Comparison of ENCODE assay signal across 9 mouse cellular contexts in the genomic region with DNA sequence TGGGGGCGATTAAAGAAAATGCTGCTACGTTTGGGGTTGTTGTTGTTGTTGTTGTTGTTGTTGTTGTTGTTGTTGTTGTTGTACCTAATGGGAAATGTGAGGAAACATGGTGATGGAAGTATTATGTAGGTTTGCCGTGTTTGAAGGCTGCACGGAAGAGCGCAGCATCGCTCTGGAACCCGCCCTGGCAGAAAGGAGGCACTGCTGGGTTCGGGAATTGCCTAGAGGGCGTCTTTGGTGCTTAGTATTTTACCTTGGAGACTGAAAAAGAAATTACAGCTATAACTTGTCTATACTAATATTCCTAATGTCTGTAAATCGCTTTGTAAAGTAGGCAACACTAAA. TPM values are rescaled to one million over a fixed set of nuclear protein-coding genes. Genes with fewer than 3 reads are reported as not detected.
DNase-seq lines count a peak whose midpoint lies in the region; ATAC-seq and TF ChIP-seq lines count a peak whose summit lies in the region.
"Had no signal": no experiment of that assay in that cellular context is flagged by ENCODE, and none has a peak within 500 bp of the region (broad histone marks: within the 10 kb centered on the region; RNA-seq: fewer than 3 reads in every experiment).

No protein-coding gene starts in this region.

- no peaks in the 10 kb centered on the region for H3K9me3 ChIP-seq in neural tube, embryonic 11.5 days (ENCODE audit: control insufficient read depth, low read length)
- no peaks in the 10 kb centered on the region for H3K9me3 ChIP-seq in hindbrain, embryonic 16.5 days (ENCODE audit: control insufficient read depth, low read length)
- no peaks in the 10 kb centered on the region for H3K9me3 ChIP-seq in liver, embryonic 14.5 days (ENCODE audit: control insufficient read depth, low read length)

- H3K4me1 ChIP-seq in neural tube, embryonic 11.5 days (ENCODE audit: control insufficient read depth, insufficient read depth, low read length): no peaks in the 10 kb centered on the region
- H3K4me1 ChIP-seq in cortical plate, adult 2 months (ENCODE audit: control insufficient read depth, insufficient read depth, low read length): peaks cover 4% of the 10 kb centered on the region
- peaks cover 5% of the 10 kb centered on the region for H3K4me1 ChIP-seq in hindbrain, embryonic 16.5 days (ENCODE audit: control insufficient read depth, insufficient read depth, low read depth, low read length)
- H3K4me1 ChIP-seq in liver, embryonic 14.5 days (replicated peaks; ENCODE audit: control insufficient read depth in 2 of 2, insufficient read depth in 2 of 2, low read length in 1 of 2): no peaks in the 10 kb centered on the region

- H3K4me2 ChIP-seq in neural tube, embryonic 11.5 days (ENCODE audit: low read depth): peak overlapping the region; percentile 67
- peak overlapping the region; percentile 68 for H3K4me2 ChIP-seq in hindbrain, embryonic 16.5 days (ENCODE audit: low read length)
- peak overlapping the region; percentile 55 for H3K4me2 ChIP-seq in liver, embryonic 14.5 days (ENCODE audit: low read depth)

- H3K36me3 ChIP-seq in neural tube, embryonic 11.5 days (ENCODE audit: control insufficient read depth, insufficient read depth, low read length): no peaks in the 10 kb centered on the region
- H3K36me3 ChIP-seq in hindbrain, embryonic 16.5 days (ENCODE audit: control insufficient read depth, insufficient read depth, low read length): no peaks in the 10 kb centered on the region
- H3K36me3 ChIP-seq in liver, embryonic 14.5 days (replicated peaks; ENCODE audit: control insufficient read depth, insufficient read depth, low read depth): no peaks in the 10 kb centered on the region

- WGBS in neural tube, embryonic 11.5 days: under 1% methylated on average over 10 of the region's 10 CpGs
- under 1% methylated on average over 10 of the region's 10 CpGs for WGBS in hindbrain, embryonic 16.5 days
- 6% methylated on average over 10 of the region's 10 CpGs for WGBS in liver, embryonic 14.5 days (ENCODE audit: insufficient replicate concordance)

- peak; percentile 34; the same call in 1 of the 2 replicates for TF ChIP-seq POLR2A in cortical plate, adult 2 months (IDR thresholded peaks at IDR 0.05; ENCODE audit: extremely low read depth, insufficient read depth, low read length)

- peak; percentile 40 for DNase-seq in neural tube, embryonic 11.5 days (ENCODE audit: low spot score)
- no peak for DNase-seq in neural tube, embryonic 10.5 days (ENCODE audit: extremely low spot score, low spot score)
- DNase-seq in liver, embryonic 14.5 days (ENCODE audit: low read depth in 3 of 3, low spot score in 3 of 3): no peak
- DNase-seq in right cerebral cortex, postnatal 4 days: peak; percentile 25
- no peak for DNase-seq in thymus, adult 18-20 months
- DNase-seq in thymus, postnatal 36 days: no peak

- H3K27me3 ChIP-seq in neural tube, embryonic 11.5 days (ENCODE audit: control insufficient read depth, insufficient read depth, low read length): peaks cover 12% of the 10 kb centered on the region
- no peaks in the 10 kb centered on the region for H3K27me3 ChIP-seq in hindbrain, embryonic 16.5 days (replicated peaks; ENCODE audit: control insufficient read depth, insufficient read depth, low read length)
- peaks cover 24% of the 10 kb centered on the region for H3K27me3 ChIP-seq in liver, embryonic 14.5 days (ENCODE audit: control insufficient read depth, insufficient read depth, low read length)

- peak; percentile 41; the same call in 1 of the 2 replicates for TF ChIP-seq CTCF in cortical plate, adult 2 months (IDR thresholded peaks at IDR 0.05; ENCODE audit: extremely low read depth, insufficient read depth, low read length)
- 0 out of 2 replicates have a peak, but pooled peaks have one; percentile 17 for TF ChIP-seq CTCF in liver, embryonic 14.5 days (IDR thresholded peaks at IDR 0.05; ENCODE audit: low read depth)

- TF ChIP-seq EP300 in liver, embryonic 14.5 days (IDR thresholded peaks at IDR 0.05; ENCODE audit: low read depth): no peak

- no peak overlapping the region for H3K27ac ChIP-seq in neural tube, embryonic 11.5 days (ENCODE audit: low read depth, low read length)
- peak overlapping the region; percentile 99 for H3K27ac ChIP-seq in cortical plate, adult 2 months (ENCODE audit: insufficient read depth, low read length)
- H3K27ac ChIP-seq in hindbrain, embryonic 16.5 days (ENCODE audit: low read depth, low read length): peak overlapping the region; percentile 81
- H3K27ac ChIP-seq in liver, embryonic 14.5 days: no peak overlapping the region

- peak overlapping the region; percentile 71 for H3K4me3 ChIP-seq in neural tube, embryonic 11.5 days (ENCODE audit: low read depth, low read length)
- peak overlapping the region; percentile 99 for H3K4me3 ChIP-seq in cortical plate, adult 2 months (ENCODE audit: insufficient read depth, low read length)
- H3K4me3 ChIP-seq in hindbrain, embryonic 16.5 days (ENCODE audit: low read length): peak overlapping the region; percentile 49
- peak overlapping the region; percentile 16 to 51; a peak in 2 of 4 replicates for H3K4me3 ChIP-seq in liver, embryonic 14.5 days (ENCODE audit: insufficient read depth in 1 of 2, low read depth in 2 of 2, low read length in 2 of 2)
- H3K4me3 ChIP-seq: myocyte had no signal

- ATAC-seq in neural tube, embryonic 11.5 days (ENCODE audit: insufficient read depth, low FRiP score, low TSS enrichment): peak; percentile 20; the same call in 1 of the 2 replicates
- ATAC-seq in hindbrain, embryonic 16.5 days: peak; percentile 78
- ATAC-seq in liver, embryonic 14.5 days (ENCODE audit: insufficient read depth): no peak

- H3K9ac ChIP-seq in neural tube, embryonic 11.5 days (ENCODE audit: low read length): peak overlapping the region; percentile 53; the same call in 1 of the 2 replicates
- H3K9ac ChIP-seq in hindbrain, embryonic 16.5 days (ENCODE audit: low read depth, low read length): peak overlapping the region; percentile 82
- H3K9ac ChIP-seq in liver, embryonic 14.5 days (replicated peaks): no peak overlapping the region

RNA-seq across cellular contexts. Expression of a gene that starts 9.4 kb away (rescaled TPM):
- polyA plus RNA-seq in neural tube, embryonic 11.5 days (2014; fragmentation: Nextera tagmentation; extraction: Ambion mirVana): 10.8 and 10.9 TPM in 2 replicates
- polyA plus RNA-seq in cortical plate, adult 2 months (2012; rRNA removed): 23.1 and 23.8 TPM in 2 replicates
- polyA plus RNA-seq in hindbrain, embryonic 16.5 days (2015; fragmentation: Nextera tagmentation; extraction: Ambion mirVana): 10.1 and 10.4 TPM in 2 replicates
- polyA plus RNA-seq in liver, embryonic 14.5 days (2012; rRNA removed): 1.0 and 1.4 TPM in 2 replicates
- 1.3 TPM in 2 replicates for polyA plus RNA-seq in liver, embryonic 14.5 days (2014; fragmentation: Nextera tagmentation; extraction: Ambion mirVana)

Comparison
In these comparisons a context has a peak if more than half of its experiments do, and no peak if none do; other contexts are left out.
1. DNase-seq: peak in neural tube, embryonic 11.5 days (single experiment) and right cerebral cortex, postnatal 4 days (single experiment); none in neural tube, embryonic 10.5 days (single experiment), liver, embryonic 14.5 days (0 of 3), thymus, adult 18-20 months (0 of 2) and thymus, postnatal 36 days (0 of 2).
2. H3K27ac ChIP-seq: peak in cortical plate, adult 2 months (single experiment) and hindbrain, embryonic 16.5 days (single experiment); none in neural tube, embryonic 11.5 days (single experiment) and liver, embryonic 14.5 days (single experiment).
3. H3K4me3 ChIP-seq: peak in every context shown above with its lines; median percentile 99 in cortical plate, adult 2 months; 71 in neural tube, embryonic 11.5 days; 49 in hindbrain, embryonic 16.5 days; 34 in liver, embryonic 14.5 days.
4. Peak in every context shown above with its lines, with median percentiles within 50 percentile points of each other: H3K4me2 ChIP-seq.